Mouse (Mus musculus): ENCODE data around the gene Unc5cl.
"Not testable (repeated sequence)": the region's sequence is repeated elsewhere in the genome, so short reads cannot be mapped to it uniquely, and the experiment has no call there.

GRCm38 (mm10) chr17:48474282-48474681 is 19.6 kb downstream of the Unc5cl start:
- TF ChIP-seq POLR2A, TCF3 (IDR thresholded peaks at IDR 0.05; ENCODE audit: insufficient read length, low read depth): not testable (repeated sequence)

Measured in myocyte (in vitro differentiated cells).